Mouse (Mus musculus) urinary bladder, postnatal 4 days (tissue): Measurements from ENCODE around the gene Plekhg5.

Experiments
- DNase-seq, 2 experiments: peaks; one replicate each; pipeline ENCODE4 v3.0.0; 2021 to 2022; ENCODE audit warnings: low spot score in 2 of 2

Gene Plekhg5

DNA sequence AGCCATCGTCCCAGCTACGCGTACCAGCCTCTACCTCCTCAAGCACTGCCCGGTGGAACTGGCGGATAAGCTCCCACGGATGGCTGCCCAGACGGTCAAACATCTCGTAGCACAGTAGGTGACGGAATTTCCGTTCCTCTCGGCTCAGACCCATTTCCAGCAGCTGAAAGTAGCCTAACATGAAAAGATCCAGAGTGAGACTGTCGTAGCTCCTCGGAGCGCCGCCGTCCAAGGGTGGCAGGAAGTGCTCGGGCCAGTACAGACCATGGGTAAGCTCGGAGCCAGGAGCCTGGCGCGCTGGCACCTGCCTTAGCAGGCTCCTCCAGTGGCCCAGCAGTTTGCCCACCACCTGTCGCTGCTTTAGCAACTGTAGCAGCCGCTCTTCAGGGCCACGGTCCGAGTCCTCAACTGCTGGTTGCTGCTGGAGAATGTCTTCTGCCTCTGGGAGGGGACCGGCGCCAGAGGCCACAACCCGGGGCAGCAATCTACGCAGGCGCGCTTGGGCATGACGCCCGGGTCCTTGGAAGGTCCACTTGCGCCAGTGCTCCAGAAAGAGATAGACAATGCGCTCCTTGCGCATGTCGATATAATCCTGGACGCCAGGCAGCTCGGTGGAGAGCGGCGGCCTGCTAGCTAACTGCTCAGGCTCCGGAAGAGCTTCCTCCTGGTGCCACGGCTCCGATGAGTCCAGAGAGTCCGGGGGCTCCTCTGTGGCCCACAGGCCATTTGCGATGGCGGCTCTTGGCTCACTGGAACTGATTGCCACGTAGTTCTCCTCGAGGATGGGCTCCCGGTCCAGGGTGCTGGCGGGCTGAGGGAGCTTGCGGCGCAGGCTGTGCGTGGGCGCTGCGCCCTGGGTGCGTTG is 53.1 kb downstream of the Plekhg5 start:
- peak in 1 of 2 experiments; percentile 64 for DNase-seq

DNA sequence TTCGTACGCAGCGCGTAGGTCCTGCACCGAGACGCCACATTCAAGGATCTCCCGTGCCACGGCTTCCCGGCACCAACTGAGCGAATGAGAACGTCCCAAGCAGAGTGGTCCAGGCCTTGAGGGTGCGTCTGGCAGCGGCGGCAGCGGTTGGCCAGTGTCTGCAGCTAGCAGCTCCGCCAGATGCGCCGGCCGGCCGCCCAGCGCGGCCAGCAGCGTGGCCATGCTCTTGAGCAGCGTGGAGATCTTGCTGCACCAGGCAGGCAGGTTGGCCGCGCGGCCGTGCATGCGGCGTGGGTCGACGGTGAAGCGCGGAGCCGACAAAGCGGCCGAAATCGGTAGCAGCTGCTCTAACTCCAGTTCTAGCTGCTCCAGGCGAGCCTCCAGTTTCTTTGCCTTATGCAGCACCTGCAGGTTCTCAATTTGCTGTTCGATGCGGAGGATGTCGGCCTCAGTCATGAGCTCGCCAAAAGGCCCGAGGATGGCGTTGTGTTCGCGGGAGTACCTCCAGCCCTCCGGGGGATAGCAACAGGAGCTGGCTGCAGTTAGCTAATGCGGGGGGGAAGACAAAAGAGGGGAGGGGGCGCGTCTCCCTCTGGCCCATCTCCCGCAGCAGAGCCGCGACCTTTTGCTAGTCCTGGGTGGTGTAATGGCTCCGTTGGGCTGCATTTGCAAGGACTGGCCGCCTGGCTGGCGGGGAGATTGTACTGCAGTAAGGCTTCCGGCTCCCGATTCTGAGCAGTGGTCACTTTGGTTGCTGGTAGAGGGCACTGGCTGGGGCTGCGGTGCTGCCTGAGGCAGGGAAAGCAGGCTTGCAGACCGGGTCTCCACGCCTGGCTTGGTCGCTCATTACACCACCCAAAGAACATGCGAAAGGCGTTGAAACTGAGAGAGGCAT is 54.0 kb downstream of the Plekhg5 start:
- peak in 1 of 2 experiments; percentile 62 for DNase-seq

DNA sequence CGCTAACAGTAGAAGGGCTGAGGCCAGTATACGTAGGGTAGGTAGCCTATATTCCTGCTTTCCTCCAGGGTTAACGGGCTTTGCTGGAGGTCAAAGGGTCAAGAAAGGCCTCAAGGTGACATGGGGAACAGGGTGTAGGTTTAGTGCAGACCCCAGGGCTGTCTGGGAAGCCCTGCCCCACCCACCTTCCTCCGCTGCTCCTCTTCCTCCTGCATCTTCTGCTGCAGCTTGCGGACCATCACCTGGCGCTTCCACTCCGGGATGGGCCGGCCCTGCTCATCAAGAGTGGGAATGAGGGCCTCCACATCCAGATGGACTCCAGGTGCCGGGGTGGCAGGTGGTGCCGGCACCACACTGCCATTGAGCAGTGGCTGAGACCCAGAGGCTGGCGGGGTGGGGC is 55.6 kb downstream of the Plekhg5 start:
- DNase-seq: peak in 1 of 2 experiments; percentile 58

DNA sequence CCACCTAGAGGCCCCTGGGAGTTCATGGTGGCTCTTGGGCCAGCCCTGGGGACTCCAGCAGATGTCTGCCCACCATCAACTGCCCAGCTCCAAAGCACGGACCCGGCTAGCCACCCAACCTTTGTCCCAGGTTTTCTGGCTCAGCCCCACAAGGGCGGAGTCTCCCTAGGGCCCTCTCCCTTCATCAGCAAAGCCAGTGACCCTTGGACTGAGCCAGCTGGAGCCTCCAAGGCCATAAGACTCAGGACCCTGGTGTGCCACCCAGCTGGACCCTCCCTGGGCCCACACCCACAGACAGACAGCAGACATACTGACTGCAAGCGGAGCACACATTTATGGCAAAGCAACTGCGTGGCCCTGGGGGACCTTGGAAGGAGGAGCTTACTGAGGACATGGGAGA is 56.5 kb downstream of the Plekhg5 start:
- peak in 1 of 2 experiments; percentile 54 for DNase-seq

DNA sequence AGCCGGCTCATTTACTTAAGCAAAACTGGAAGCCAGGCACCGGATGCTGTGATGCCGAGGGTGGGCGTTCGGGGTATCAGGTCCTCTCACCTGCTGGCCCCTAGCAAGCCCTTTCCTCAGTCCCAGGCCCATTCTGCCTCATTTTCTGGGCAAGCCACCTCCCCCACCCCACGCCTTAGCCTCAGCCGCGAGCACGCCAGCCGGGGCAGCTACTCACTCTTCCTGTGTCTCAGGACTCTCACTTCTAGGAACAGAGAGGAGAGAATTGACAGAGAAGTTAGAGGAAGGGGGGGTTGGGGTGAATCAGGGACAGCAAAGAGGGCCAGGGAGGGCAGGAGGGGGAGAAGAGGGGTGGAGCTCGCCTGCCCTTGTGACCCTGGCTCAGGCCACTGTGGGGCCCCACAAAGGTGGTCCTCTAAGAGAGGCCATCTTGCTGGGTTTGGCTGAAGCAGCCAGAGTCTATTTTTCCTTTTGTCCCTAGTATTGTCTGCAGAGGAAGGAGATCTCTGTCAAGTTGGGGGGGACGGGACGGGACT is 57.2 kb downstream of the Plekhg5 start:
- DNase-seq: peak in 1 of 2 experiments; percentile 56

DNA sequence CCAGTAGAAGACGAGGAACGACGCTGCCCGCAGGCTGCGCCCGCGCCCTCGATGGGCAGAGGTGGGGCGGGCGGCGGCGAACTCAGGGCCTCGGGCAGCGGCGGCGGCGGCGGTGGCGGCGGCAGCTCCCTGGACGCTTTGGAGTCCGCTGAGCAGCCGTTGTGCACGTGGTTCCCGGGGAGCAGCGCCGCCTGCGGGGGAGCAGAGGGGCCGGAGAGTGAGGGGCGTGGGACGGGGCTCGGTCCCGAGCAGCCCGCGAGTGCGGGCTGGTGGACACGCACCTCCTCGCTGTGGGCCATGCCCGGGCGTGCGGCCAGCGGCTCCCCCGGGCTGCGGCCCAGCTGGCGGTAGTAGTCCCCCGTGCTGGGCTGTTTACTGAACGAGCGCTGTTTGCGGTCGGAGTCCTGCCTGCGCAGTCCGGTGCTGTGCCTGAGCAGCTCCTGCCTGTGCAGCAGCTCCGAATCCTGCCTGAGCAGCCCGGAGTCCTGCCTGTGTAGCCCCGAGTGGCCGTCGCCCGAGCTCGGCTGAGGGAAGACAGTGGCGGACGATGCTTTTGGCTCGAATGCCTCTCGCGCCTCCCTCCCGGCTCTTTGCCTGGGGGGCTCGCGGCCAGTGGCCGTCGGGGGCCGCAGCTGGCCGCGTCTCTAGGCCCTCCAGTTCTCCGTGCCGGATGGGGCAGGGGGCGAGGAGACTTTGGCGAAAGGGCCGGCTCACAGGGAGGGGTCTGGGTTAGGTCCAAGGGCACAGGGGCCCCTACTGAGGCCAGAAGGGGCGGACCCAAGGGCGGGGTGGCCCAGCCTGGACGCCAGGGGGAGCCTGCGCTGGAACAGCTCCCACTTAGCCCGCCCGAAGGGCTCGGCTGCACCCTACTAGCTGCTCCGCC is 58.7 kb downstream of the Plekhg5 start:
- DNase-seq: peak; percentile 61 to 67

DNA sequence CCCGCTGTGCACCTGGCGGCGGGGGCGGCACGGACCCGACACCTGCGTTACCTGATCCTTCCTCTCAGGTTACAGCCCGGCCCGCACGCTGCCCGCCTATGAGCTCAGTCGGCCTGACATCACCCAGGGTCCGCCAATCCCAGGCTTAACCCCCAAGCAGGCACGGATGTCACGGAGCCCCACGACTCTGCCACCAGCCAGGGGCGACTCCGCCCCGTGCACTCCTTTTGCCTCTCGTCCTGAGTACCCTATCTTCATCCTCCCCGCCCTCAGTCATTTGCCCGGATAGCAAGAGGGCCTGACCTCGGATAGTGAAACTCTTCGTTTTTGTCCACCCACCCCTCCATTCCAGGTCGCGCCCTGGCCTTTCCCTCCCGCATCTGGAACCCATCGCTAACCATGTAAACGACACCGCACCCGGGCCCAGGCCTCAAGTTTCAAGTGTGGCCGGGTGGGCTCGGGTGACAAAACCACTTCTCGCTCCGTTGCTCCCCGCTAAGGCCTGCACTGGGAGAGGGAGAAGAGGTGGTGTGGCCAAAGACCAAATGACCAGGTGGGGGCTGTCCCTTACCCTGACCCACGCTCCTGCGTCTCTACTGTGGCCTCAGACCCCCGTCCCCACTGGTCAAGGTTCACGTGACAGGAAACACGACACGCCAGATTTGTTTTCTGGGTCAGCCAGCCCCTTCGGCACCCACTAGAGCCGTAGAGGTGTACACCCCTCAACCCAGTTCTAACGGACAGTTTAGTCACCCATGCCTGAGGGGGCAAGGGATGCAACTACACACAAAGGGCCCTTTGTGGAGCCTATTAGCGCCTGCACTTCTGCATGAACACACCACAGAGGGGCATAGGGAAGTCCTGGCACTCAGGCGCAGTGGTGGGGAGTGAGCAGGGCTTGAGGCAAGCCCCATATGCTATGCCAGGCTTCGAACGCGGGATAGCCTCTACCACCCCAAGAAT is 59.8 kb downstream of the Plekhg5 start:
- peak in 1 of 2 experiments; percentile 57 for DNase-seq

DNA sequence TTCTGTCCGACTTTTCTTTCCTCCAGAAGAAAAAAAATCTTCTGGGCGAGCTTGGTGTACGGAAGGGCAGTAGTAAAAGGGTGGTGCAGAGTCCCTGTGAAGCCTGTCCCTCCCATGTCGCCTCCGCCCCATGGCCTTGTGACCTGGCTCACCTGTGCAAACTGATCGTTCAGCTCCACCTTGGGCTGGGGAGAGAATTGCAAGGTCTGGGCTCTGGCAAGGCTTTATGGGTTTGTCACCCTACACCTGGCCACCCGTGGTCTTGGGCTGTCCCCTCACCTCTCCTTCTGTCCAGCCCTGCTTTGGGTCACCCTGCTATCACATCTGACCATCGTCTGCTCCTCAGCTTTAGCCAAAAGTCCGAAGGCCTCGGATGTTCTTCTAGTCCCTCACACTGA is 60.5 kb downstream of the Plekhg5 start:
- no peak for DNase-seq

DNA sequence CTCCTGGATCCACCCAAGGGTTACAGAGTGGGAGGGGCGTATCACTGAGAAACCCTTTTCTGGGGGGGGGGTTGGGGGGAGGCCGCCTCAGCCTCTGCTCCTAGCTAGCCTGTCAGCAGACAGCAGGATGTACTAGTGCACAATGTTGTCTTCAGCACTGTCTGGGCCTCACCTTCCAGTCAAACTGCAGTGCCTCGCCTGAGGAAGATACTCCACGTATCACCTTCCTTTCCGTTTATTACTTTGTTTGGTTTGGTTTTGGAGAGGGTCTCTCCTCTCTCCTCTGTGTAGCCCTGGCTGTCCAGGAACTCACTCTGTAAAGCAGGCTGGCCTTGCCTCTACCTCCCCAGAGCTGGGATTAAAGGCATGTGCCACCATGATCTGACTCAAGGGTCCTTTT is 60.9 kb downstream of the Plekhg5 start:
- no peak for DNase-seq

DNA sequence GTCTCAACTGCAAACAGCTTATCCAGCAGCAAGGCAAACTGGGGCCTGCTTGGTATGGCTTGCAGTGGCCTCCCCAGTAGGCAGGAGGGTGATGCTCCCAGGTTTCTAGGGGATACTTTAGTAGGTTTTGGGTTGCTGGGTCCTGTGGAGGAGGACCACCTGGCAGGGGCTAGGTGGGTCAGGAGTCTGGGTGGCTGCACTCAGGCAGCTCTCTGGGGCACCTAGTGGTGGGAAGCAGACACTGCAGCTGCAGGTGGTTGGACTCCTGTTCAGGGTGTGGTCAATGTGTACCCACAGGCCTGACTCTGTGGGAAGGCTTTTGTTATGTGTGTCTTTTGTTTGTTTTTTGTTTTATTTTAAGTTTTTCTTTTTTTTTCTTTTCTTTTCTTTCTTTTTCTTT is 62.2 kb downstream of the Plekhg5 start:
- DNase-seq: peak in 1 of 2 experiments; percentile 73

DNA sequence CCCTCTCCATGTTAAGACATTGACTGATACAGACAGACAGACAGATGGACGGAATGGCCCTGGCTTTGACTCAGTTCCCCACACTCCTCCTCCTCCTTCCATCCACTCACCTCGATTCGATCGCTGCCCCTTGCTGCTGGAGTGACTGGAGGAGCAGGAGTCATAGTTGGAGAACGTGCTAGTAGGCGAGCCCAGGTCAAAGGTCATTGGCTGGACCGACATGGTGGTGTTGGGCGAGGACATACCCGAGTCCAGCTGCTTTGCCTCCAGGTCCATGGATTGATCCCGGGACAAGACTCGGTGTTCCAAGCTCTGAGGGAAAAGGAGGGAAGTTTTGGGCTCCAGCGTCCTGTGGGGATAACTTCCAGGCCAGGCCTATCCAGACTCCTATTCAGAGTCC is 63.1 kb downstream of the Plekhg5 start:
- DNase-seq: peak in 1 of 2 experiments; percentile 60

DNA sequence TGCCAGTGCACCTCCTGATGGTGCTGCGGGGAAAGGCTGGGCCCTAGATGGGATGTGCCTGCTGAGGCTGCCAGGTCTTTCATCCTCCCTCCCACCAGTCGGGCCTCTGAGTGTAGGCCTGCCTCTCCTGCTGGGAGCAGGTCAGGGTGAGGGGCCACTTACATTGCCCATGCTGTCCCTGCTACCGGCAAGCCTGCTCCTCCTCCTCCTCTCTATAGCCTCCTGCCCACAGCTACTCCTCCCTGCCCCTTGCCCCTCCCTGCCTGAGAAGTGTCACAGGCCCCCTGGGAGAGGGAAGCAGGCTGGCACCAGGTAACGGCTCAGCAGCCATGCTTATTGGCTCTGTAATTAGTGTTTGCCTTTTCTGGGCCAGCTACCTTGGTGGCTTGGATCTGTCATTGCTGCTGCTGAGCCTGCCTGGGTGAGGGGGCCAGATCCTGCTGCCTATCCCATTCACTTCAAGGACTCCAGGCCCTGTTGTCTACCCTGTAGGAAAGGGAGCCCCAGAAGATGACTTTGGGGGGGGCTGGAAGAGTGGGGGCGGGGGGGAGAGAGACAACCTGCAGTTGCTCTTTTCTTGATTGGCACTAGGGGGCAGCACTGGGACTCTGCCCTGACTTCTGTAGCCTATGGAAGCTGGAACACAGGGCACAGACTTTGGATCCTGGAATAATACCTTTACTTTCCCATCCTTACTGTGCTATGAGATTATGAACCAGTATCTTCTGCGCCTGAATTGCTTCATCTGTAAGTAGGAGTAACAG is 64.0 kb downstream of the Plekhg5 start:
- no peak for DNase-seq

DNA sequence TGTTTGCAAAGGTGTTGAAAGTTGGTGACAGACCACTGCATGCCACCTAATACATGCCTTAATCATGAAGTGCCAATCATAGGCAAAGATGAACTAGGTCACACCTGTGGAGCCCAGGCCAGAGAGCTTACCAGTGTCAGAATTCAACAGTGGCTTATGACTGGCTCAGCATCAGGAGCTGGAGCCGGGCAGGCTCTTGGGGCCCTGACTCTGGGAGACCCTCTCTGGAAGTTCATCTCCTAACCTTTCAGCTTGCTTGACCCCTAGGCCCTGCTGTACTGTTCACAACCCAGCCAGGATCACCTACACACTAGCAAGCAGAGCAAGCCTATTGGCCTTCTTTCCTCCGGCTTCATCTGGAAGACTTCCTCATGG is 64.6 kb downstream of the Plekhg5 start:
- DNase-seq: no peak

DNA sequence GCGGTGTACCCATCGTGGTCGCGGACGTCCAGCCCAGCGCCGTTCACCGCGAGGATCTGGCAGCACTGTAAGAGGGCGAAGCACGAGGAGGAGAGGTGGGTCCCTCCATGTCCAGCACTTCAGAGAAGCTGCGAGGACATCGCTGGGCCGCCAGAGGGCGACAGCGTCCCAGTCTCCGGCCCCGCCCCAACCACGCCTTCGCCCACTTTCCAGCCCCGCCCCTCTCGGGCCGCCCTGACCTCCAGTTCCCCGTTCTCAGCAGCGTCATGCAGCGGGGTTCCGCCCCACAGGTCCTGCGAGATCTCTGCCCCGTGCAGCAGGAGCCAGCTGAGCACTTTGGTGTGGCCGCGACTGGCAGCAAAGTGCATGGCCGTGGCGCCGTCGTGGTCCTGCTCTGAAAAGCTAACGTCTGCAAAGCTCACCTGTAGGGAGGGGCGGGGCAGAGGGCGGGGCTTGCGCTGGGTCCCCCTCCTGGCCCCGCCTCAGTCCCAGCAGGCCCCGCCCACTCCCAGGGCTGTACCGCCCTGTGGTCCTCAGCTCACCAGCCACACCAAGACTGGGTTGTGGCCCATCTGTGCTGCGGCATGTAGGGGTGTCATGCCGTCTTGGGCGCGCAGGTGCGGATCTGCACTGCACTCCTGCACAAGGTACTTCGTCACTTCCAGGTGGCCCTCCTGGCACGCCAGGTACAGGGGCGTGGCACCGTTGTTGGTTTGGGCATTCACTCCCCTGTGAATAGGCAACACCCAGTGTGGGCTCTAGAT is 66.4 kb downstream of the Plekhg5 start:
- DNase-seq: peak; percentile 87 to 92

DNA sequence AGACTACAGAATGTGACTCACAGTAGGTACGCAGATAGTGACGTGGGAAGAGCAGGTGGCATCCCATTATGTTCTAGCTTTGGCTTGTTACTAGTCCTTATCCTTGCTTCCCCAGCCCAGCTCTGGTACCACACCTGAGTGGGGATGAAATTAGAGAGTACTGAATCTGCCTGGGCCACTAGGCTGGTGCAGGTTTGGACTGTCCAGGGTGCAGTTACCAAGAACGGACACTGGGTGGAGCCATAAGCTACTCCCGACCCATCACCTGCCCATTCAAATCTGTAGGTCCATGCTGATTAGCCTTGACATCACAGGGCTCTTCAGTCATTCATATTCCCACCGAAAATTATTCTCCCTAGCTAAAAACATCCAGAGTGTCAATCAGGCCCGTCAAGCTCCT is 68.1 kb downstream of the Plekhg5 start:
- peak in 1 of 2 experiments; percentile 61 for DNase-seq

DNA sequence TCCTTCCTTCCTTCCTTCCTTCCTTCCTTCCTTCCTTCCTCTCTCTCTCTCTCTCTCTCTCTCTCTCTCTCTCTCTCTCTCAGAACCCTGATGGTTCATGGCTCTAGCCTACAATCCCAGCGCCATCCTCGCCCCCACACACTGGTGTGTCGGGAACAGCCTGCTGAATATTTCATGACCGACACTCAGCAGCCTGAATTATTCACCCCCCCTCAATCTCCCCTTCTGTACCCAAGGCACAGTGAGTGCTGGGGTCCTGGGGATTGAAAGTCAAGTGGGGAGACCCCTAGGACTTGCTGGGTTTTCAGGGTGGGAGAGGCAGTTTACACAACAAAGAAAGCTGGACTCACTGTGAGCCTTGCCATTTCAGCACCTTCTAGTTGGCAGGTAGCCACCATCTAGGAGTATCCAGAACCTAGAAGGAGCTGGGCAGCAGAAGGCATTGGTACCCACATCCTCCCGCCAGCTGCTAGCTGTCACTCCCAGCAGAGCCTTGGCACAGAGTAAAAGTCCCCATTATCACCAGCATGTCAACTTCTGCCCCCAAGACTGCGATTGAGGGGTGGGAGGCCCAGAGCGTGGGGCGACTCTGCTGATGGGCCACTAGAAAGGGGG is 69.3 kb downstream of the Plekhg5 start:
- DNase-seq: no peak

DNA sequence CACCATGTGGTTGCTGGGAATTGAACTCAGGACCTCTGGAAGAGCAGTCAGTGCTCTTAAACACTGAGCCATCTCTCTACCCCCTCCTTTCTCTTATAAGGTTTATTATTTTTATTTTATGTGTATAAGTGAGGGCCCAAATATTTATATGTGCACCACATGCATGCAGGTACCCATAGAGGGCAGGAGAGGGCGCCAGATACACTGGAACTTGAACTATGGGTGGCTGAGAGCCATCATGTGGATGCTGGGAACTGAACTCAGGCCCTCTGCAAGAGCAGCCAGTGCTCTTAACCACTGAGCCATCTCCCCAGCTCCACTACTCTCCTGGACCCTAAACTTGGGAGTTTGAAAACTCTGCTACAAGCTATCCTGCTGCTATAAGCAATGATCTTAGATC is 71.3 kb downstream of the Plekhg5 start:
- no peak for DNase-seq

DNA sequence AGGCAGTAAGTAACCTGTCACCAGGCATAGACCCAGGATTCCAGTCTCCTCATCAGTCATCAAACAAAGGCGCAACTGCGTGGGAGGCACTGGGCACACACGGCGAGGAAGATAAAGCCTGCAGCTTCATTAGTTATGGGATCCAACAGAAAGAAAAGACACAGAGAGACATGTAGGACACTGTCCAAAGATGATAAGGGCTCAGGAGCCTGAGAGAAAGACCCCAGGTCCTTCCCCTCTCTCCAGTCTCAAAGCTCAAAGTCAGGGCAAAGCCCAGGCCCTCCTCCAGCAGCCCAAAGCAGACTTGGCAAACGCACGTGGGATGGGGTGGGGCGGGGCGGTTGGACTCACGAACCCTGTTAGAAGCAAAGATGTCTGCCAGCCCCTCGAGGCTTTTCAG is 73.2 kb downstream of the Plekhg5 start:
- DNase-seq: no peak
